Mouse (Mus musculus) heart, postnatal 36 days (tissue): ENCODE measurements at regions not wholly inside any gene's neighbourhood (a gene's known extent, or its start where the extent isn't known, plus 50 kb on each side); places are given as distances from the start of the nearest gene placed in this dataset.

Experiments
- DNase-seq, 2 experiments: peaks; one replicate each; pipeline ENCODE4 v3.0.0; 2021 to 2022
- intact Hi-C: fragments of 180-260 bp; cut with DNase I; formaldehyde crosslinking; loops from one replicate; pipeline ENCODE4 v1.15.1; 2025

DNA sequence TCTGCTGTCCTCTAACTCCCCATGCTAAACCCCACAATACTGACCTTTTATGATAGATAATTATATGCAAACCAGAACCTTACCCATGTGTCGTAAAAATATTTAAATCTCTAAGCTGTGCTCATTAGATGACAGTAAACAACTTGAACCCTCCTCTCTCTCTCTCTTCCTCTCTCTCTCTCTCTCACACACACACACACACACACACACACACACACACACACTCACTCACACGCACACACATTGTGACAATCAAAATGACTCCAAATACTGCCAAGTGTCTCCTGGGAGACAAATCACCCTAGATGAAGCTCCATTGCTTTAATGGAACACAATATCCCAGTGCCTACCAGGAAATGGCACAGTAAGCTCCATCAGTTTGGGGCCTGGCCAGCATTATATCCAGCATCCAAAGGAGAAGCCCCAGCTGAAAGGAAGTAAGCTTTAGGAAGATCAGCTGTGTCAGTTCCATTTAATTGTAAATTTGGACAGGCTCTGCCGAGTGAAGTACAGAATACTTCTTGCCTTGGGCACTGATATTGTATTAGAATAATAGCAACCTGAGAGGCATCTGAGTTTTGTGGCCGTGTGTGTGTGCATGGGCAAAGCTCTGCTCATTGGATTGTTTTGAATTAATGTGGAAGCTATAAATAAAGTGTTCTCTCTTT, 220.7 kb downstream of the Fam84b start:
- DNase-seq = no peak
- intact Hi-C loops = no loop called here

DNA sequence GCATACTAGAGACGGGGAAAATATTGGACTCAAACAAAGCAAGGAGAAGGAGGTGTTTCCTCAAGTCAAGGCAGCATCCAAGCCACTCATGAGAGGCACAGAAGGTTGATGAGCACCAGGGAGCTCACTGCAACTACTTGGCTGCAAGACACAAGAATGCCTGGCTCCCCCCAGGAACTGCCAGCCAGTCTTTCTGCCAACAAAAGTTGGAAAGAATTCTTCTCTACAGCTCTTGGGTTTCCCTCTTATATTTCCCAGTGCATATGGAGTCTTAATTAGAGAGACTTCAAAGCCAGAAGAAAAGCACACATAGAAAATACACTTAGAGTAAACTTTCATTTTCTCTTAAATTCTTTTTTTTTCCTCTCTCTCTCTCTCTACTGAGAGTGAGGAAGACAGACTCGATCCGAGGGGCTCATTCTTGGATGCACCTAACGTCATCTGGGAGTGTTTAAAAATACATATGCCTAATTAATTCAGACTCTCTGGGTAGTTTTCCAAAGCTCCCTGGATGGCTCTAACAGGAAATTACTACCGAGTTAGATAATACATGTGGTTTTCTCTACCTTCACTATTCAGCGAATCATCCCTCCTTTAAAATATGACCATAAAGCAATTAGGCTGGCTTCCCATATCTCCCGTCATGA, 222.7 kb downstream of the Fam84b start:
- intact Hi-C loops = no loop called here
- no peak for DNase-seq

DNA sequence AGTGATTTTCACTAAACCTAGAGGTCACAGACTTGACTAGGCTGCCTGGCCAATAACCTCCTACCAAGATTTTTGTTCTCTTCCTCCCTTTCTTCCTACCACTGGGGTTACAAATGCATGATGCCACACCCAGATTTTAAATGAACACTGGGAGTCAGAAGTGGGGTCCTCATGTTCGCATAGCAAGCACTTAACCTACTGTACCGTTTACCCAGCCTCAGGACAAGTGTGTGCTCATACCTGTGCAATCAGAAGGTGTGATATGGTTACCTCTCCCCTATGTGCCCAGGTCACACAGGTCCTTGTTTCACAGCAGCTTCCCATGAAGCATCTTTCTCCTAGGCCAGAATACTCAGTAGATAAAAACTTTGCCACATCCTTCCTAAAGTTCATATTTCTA, 234.8 kb downstream of the Fam84b start:
- no peak for DNase-seq
- intact Hi-C loops = no loop called here

DNA sequence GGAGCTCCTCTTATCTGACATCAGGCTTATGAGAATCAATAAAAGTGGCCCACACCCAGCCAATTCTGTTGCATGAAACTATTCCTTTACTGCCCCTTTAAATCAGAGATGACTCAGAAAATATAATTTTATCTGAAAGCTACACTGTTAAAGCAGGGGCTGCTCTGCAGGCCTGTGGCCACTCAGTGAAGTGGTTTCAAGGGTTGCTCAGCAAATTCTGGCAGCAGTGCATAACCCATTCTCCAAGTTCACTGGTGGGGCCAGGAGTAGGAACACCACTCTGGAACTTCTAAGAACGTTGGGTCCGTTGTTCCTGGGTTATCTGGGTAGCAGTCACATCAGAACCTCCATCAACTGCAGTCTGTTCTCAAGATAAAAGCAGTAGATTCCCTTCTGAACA, 236.2 kb downstream of the Fam84b start:
- intact Hi-C loops = no loop called here
- no peak for DNase-seq

DNA sequence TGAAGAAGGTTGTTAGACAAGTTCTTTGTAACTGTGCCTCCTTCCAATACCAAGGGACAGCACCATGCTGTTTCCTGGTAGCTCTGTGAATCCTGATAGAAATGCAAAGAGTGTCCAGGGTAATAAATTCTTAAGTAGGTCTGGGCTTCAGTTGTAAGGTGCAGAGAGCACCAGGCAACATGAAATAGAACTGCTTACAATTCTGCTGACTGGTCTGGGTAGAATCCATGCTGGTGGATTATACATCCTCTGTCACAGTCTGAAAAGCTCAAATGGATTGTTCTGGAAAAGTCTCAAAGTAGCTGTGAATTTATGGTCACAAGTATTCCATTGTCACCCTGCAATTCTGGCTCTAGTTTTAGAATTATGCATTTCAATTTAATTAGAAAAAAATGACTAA, 251.7 kb downstream of the Fam84b start:
- no peak for DNase-seq
- intact Hi-C loops = no loop called here

DNA sequence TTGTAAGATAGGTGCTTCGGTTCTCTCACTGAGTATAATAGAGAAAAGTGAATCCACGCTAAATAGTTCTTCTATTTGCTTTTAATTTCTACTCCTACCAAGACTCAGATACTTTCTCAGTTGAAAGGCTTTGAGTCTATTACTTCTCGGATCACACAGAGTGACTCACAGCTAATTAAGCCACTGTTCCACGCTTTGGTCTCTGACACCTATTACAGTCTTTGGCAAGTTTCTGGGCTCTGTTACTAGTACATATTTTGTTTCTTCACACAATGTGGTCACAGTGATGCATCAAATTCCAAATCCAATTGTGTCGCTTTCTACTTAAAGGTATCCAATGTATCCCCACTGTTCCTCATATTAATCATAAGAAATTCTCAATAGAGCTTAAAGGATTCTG, 276.5 kb downstream of the Fam84b start:
- intact Hi-C loops = no loop called here

DNA sequence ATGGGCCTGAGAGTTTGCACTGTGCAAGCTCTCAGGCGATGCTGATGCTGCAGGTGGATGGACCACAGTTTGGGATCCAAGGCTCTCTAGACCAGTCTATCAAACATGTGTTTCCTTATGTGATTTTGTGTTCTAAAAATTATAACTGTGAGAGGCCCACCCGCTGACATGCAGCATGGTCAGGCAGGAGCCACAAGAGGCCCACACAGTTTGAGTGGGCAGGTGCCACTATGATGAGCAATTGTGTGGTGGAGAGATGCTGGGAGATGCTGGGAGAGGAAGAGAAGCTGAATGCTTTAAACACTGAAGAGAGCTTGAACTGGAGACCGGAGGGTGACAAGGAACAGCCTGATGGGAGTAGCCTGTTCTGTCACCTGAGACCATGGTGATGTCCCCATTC, 287.3 kb downstream of the Fam84b start:
- intact Hi-C loops = no loop called here
- no peak for DNase-seq

More for the DNA sequence above, 276.5 kb downstream of the Fam84b start:
- no peak for DNase-seq

DNA sequence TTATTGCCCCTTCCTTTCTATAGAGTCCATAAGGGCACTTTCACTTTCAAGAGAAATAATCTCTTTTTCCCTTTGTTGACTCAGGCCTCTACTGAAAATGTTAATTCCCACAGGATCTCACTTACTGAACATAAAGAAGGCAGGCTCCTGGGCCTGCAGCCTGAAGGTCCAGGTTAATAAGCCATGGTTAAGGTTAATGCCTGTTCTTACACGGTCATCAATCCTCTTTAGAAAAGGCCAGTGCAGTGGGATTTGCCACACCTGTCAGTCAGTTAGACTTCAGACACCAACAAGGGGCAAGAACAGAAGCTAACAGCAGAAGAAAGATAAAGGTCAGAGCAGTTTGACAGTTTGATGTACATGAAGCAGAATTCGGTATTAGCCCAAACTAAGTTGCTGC, 288.6 kb downstream of the Fam84b start:
- DNase-seq = no peak
- intact Hi-C loops = no loop called here

DNA sequence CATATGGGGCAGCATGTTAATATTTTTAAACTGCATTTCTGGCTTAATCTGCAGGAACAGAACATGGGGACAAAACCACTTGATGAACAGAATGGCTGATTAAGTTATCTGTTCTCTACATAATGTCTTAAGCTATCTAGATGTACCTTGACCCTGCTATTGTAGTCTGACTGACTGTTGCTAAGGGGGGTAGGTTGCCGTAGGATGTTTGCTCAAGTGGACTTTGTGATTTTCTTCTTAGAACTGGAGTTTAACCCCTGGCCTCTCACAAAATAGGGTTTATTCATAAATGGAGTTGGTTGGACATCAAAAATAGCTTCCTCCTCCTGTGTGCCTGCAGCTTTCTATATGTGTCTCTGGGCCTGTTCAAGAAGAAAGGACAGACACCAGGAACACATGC, 292.9 kb downstream of the Fam84b start:
- intact Hi-C loops = no loop called here
- DNase-seq = no peak

DNA sequence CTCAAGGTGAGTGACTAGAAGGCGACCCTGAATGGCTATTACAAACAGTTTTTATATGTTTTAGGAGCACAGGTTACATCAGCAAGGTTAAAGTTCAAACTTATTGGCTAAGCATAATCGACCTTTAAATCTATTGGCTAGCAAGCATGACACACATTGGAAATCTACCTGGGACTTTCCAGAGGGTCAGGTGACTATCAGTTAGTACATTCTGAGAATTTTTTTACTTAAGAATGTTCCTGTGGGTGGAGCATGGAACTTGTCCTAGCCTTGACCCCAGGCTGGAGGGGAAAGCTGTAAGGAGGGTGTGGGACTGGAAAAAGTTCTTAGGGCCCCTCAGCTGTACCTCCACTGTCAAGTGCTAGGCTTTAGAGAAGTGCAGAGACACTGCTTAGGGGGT, 297.9 kb downstream of the Fam84b start:
- intact Hi-C loops = no loop called here

DNA sequence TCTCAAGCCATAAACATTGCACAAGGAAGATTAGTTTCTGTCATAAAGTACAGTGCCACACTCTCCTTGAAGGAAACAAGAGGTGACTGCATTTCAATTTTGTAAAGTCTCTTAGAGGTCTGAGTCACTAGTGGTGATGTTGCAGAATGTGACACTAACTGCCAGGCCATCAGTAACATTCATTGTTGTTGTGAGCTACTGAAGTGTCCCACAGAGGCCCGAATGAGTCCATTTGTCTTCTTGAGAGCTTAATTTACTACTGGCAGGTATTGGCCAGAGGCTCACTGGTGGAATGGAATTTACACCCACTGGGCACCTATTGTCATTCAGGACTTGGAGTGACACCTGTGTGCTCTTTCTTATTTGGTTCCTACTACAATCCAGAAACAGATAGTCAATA, 299.0 kb downstream of the Fam84b start:
- DNase-seq = no peak
- intact Hi-C loops = no loop called here

More for the DNA sequence above, 297.9 kb downstream of the Fam84b start:
- no peak for DNase-seq

DNA sequence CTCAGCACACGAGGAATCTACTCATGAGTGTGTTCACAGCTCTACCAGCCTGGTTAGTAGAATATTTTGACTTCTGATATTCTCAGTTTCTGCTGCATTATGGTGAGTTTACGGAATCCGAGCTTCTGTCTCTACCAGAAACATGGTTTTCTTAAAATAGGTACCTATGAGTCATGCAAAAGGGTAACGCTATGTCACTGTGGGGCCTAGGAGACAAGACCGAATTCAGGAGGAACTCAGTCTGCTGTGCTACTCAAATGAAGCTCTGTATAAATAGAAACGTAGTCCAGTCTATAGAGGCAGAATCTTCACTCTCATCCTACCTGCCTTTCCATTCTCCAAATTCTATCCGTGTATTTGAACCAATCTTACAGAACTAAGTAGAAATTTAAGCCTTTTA, 305.5 kb downstream of the Fam84b start:
- DNase-seq = no peak
- intact Hi-C loops = no loop called here

DNA sequence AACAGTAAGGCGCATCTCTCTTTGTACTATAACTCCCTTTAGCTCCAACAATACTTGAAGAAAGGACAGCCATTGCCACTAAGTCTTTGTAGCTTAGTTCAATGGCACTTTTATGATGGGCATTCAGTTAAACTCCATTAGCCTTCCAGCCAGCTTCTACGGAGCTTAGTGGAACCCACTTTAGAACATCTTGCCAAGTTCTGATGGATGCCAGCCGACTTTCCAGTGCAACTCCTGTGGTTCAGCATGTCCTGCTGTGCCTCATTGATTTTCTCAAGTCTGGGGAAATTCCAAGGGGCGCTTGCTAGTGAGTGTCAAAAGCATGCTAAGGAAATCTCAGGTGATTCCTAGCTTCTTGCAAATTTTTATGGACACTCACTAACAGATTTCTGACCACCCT, 316.4 kb downstream of the Fam84b start:
- intact Hi-C loops = no loop called here
- no peak for DNase-seq

DNA sequence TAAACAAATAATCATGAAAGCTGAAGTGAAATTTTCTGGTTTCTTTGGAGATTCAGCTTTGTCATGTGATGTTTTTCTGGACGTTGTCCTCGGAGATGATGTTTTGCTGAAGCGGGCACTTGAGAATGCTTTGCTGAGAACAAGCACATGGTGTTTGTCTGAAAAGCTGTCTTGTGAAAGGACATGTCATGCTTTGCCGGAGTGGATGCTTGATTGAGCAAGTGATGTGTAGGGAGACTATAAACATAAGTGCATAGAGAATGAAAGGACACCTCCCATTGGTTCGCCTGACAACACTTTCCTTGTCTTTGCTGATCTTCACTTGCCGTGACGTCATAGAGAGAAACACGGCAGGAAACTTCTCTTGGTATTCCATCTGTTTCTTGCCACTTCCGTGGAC, 318.9 kb downstream of the Fam84b start:
- no peak for DNase-seq
- intact Hi-C loops = no loop called here

DNA sequence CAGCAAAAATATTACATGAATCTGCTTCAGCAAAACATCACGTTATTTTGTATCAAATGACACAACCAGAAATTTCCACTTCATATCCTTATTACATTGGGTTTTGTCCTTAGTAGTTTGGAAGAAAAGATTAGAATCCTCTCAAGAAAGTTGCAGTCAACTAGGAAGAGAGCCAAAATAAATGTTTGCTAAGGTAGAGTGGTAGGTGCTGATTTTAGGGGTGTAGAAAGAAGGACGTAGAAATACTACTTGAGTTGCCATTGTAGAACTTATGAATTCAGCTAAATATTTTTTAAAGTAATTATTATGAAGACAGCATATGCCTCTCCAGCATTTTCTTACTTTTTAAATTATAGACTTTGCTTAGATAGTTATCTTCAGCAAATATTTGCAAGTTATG, 336.8 kb downstream of the Fam84b start:
- DNase-seq = no peak
- intact Hi-C loops = no loop called here

DNA sequence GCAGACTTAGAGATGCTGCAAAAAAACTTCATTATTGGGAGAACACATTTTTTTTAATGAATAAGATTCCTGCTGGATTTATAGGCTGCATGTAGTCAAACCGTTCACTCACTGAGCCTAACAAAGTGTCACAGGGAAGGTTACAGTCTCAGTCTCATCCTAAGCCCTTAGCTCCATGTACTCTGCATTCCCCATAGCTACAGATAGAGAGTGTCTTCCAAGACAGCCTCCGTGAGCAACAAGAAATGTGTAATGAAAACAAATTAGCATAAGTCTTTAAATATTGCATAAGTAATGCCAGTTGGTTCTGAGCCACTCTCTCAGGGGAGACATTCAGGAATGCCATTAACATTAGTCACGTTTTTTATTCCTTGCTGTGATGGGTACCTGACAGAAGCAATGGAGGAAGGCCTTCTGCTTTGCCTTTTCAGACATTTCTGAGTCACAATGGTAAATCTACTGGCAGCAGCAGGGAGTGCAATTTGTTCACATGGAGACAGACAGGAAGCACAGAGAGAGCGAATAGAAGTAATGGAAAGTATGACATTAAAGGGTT, 376.7 kb downstream of the Fam84b start:
- no peak for DNase-seq
- intact Hi-C loops = no loop called here

DNA sequence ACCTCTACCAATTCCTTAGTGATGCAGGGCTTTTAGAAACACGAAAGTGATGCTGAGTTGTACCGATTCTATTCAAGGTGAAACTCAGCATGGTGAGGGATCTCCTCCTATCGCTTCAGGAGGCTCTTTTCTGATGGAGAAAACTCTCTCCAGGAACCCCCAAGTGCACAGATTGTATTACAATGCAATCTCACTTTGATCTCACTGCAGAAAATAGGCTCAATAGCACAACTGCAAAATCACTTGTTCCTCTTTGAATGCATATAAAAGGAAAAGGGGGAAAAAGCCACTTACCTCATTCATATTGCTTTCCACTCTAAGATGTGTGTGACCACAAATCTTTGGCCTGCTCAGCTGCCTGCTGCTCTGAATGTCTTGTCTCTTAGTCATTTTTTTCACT, 378.5 kb downstream of the Fam84b start:
- no peak for DNase-seq
- intact Hi-C loops = no loop called here

DNA sequence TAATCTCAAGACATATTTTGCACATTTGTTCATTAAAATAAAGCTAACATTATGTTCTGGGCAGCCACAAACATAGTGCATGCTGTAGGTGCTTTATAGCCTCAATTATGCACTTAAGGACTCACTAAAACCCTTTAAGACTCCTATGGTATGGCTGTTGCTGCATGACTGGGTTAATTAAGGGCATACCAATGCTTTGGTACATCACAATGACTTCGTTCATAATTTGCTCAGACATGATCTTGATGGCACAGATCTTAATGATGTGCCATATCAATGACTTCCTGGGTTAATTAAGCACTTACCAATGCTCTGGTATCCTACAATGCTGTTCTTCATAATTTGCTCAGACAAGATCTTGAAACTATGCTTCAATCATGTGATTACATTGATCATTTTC, 415.5 kb upstream of the 4933412E24Rik start:
- intact Hi-C loops = no loop called here
- DNase-seq = no peak

DNA sequence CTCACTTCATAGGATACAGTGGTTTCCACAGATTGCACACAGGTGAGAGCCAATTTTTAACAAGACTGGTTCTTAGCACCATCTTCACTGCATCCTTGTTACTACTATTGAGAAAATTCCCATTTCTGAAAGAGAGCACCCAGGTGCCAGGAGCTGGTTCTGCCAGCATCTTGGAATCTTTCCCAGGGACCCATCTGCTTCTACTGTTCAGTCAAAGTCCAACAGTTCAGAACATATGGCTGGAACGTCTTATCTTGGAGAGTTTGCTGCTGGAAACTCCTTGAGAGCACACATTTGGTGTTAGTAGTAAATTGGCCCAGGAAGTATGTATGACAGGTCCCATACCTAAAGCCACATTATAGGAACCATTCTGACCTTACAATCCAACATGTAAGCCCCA, 402.7 kb upstream of the 4933412E24Rik start:
- DNase-seq = no peak

DNA sequence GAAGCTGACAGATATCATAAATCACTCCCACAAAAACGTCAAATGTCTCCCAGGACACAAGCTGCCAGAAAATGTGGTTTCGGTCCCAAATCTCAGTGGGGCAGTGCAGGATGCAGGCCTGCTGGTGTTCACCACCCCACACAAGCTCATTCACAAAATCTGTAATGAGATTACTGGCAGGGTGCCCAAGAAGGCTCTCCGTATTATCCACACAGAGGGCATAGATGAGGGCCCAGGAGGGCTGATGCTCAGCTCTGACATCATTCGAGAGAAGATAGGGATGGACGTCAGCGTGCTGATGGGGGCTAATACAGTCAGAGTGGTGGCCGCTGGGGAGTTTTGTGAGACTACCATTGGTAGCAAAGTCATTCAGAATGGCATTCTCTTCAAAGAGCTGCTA, 375.9 kb upstream of the 4933412E24Rik start:
- intact Hi-C loops = no loop called here
- DNase-seq = no peak

More for the DNA sequence above, 402.7 kb upstream of the 4933412E24Rik start:
- intact Hi-C loops = no loop called here

DNA sequence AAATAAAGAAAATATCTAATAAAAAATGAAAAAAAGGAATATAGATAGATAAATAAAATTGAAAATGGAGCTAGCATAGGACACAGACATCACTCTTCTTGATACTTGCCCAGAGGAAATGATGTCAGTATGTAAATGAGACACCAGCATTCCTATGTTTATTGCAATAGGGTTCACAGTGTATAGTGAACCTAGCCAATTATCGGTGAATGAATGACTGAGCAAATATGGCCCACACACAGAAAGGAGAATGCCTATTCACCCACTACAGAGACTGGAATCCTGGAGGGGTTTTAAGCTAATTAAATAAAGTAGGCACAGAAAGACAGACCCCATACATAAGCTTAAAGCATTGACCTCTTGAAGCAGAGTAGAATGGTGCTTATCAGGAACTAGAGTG, 373.9 kb upstream of the 4933412E24Rik start:
- DNase-seq = no peak
- intact Hi-C loops = no loop called here

DNA sequence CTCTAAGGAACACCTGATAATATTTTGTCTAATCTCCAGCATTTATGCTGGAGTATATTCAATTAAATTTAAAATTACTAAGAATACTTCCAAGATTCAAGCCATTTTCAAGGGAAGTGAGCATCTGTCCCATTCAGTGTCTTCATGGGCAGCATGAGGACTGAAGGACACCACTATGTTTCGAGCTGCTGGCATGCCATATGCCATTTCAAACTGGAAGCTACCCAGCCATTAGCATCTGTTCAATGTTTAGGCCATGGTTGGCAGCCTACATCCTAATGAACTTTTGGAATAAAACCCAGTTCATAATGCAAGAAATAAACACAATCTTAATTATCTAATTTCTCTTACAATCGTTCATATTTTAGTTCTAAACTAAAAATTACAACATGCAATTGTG, 371.5 kb upstream of the 4933412E24Rik start:
- intact Hi-C loops = no loop called here
- DNase-seq = no peak
